Mouse (Mus musculus) liver, embryonic 14 days (tissue): ENCODE results near the gene Utp6. TPM values are rescaled to one million over a fixed set of nuclear protein-coding genes. Genes with fewer than 3 reads are reported as not detected.

Experiments used
- polyA plus RNA-seq: library from polyadenylated mRNA; depleted of rRNA; stranded (reverse); fragments of >200 nt; gene quantifications from 2 replicates; pipeline ENCODE4 v1.2.3, GENCODE M21; 2012; rRNA removed

Utp6 gene
- polyA plus RNA-seq = 12.3 and 12.6 TPM in 2 replicates

DNA sequence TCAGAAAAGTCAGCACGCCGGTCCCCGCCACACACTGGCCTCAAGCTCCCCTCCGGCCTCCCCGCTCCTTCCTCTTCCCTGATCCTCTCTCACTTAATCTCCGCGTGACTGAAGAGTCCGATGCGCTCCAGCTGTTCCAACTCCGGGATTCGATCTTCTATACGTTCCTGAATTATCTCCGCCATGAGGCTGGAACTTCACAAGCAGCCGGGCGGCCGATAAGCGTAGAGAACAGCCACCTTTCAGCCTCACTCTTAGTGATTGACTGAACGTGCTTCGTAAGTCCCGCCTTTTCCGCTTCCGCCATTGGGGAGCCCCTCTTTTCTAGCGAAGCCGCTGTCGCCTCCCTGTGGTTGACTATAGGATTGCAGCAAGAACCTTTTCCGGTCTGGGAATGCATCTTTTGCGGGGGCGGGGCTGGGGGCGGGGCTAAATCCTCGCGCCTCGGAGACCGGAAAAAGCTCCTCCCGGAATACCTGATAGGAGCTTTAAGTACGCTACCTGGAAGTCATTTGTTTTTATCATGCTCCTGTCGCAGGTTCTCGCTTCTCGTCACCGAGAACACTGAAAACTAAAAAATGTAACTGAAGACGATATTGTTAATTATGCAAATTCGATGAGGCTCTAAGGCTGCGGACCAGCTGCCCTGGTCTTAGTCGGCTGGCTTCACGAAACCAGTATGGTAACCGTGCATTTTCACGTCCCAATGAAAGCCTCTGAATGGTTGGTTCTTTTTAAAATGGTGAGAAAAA lies at the start of gene Utp6:
Gene Utp6, minus strand, starts transcription at position 266 of the 752 bp plus-strand sequence.

GRCm38 (mm10) chr11:79992592-79993355 lies 30.6 kb upstream of the Utp6 start, which contains the start of gene Suz12:
Gene Suz12 (plus strand): TSS chr11:79993106.

Other genes starting within 250 kb of the Utp6 start
- 25.1 and 29.9 TPM in 2 replicates for gene Suz12, start 30.7 kb upstream of the Utp6 start, polyA plus RNA-seq
- gene Crlf3, start 118.6 kb upstream of the Utp6 start, polyA plus RNA-seq = 43.7 and 54.5 TPM in 2 replicates
- gene Atad5, start 127.0 kb upstream of the Utp6 start, polyA plus RNA-seq = 11.0 and 13.3 TPM in 2 replicates
- gene Tefm, start 179.8 kb upstream of the Utp6 start, polyA plus RNA-seq = 7.2 and 8.4 TPM in 2 replicates
- gene Adap2, start 191.7 kb upstream of the Utp6 start, polyA plus RNA-seq = 1.7 and 2.3 TPM in 2 replicates
- 2.0 and 2.5 TPM in 2 replicates for gene Rnf135, start 221.5 kb upstream of the Utp6 start, polyA plus RNA-seq
- gene Rhot1, start 246.6 kb upstream of the Utp6 start, polyA plus RNA-seq = 11.7 and 14.4 TPM in 2 replicates